Mouse (Mus musculus) retina, embryonic 14.5 days (tissue): ENCODE data around the gene Zdhhc14.

ENCODE experiments used
- DNase-seq: peaks from one replicate; pipeline ENCODE4 v3.0.0-alpha.2; 2015; ENCODE audit warnings: low spot score

Zdhhc14 gene

GRCm38 (mm10) chr17:5554573-5554972, 62.2 kb downstream of the Zdhhc14 start:
- DNase-seq = no peak

DNA sequence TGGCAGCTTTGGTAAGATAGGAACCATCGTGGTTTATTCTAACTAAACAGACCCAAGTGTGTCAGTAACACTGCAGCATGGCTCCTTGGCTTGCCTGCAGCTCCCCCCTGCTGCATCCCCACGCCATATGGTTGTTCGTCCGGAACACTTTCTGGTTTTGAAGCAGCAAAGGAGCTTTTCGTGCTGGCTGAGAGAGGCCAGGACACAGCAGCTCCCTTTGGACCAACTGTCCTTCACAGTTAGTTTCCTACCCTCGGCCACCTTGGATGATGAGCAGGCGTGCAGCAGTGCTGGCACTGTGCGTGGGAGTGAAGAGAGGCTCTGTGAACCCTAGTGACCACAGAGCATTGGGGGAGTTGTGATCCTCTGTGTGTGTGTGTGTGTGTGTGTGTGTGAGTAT, 64.2 kb downstream of the Zdhhc14 start:
- no peak for DNase-seq

- no peak for DNase-seq
Measured at GRCm38 (mm10) chr17:5560212-5560611, 67.9 kb downstream of the Zdhhc14 start.

DNA sequence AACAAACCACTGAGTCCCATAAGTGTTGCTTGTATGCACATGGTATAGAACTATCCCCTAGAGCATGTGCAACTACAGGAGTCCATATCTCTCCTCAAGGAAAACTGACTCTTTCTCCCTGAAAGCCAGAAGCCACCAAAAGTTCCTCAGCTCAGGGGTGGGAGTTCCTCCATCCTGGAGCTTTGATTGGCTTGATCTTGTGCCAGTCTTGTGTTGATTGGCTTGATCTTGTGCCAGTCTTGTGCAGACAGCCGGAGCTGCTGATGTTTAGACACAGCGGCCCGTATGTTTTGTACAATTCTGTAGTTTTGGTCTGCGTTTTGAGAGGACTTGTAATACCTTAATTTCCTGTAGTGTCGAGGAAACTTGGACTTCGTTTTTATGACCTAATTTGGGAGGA, 70.8 kb downstream of the Zdhhc14 start:
- no peak for DNase-seq

DNA sequence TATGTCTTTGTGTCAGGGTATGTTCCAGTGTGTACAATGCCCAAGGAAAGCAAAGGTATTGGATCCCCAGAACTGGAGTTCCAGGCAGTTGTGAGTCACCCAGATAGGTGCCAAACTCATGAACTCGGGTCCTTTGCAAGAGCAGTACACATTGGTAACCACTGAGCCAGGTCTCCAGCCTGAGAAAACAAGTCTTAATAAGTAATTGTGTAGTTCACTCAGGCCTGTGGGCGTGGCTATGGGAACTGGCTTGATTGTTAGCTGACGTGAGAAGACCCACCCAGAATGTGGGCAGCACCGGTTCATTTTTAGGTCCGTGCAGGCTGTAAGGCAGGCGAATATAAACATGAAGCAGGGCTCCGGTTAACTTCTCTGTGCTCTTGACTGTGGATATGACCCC, 73.6 kb downstream of the Zdhhc14 start:
- no peak for DNase-seq

GRCm38 (mm10) chr17:5567943-5568342, 75.6 kb downstream of the Zdhhc14 start:
- DNase-seq = no peak

- DNase-seq = no peak
Measured at GRCm38 (mm10) chr17:5569131-5570030, 77.0 kb downstream of the Zdhhc14 start.

GRCm38 (mm10) chr17:5572096-5572730, 79.9 kb downstream of the Zdhhc14 start:
- DNase-seq = no peak

GRCm38 (mm10) chr17:5572745-5573420, 80.5 kb downstream of the Zdhhc14 start:
- no peak for DNase-seq

GRCm38 (mm10) chr17:5574672-5575071, 82.3 kb downstream of the Zdhhc14 start:
- DNase-seq = no peak

DNA sequence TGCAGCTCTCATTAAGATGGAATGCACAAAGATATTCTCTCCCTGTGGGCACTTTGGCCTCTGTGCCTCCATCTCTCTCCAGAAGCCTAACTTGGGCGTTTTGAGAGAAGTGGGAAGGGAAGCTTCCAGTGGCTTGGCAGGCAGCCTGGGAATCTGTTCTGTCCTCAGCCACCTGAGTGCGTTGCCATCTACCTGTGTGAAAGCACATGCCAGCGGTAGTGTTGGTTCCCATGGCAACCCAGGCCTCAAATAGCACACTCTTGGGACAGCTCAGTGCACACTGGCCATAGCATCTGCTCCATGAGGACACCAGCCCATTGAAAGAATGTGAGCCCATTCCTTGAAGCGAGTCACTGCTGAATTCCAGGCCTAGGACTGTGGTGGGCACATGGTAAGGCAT, 83.2 kb downstream of the Zdhhc14 start:
- no peak for DNase-seq

GRCm38 (mm10) chr17:5582232-5582631, 89.9 kb downstream of the Zdhhc14 start:
- DNase-seq = no peak

DNA sequence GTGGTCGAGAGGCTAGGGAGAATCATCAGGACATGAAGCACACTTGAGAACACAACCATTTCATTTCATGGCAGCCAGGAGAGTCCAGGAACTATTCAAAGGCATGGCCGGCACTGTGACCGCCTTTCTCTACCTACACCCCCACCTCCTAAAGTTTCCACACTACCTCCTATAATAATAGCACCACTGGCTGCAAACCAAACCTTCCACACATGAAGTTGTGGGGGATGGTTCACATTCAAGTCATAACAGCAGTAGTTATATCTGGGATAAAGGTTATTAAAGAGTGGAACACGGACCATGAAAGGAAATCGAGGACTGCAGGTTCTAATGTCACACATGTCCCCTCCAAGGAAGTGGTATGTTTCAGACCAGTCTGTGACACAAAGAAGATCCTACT, 90.6 kb downstream of the Zdhhc14 start:
- DNase-seq = no peak

- peak; percentile 10 for DNase-seq
Measured at GRCm38 (mm10) chr17:5583472-5584145, 91.3 kb downstream of the Zdhhc14 start.

DNA sequence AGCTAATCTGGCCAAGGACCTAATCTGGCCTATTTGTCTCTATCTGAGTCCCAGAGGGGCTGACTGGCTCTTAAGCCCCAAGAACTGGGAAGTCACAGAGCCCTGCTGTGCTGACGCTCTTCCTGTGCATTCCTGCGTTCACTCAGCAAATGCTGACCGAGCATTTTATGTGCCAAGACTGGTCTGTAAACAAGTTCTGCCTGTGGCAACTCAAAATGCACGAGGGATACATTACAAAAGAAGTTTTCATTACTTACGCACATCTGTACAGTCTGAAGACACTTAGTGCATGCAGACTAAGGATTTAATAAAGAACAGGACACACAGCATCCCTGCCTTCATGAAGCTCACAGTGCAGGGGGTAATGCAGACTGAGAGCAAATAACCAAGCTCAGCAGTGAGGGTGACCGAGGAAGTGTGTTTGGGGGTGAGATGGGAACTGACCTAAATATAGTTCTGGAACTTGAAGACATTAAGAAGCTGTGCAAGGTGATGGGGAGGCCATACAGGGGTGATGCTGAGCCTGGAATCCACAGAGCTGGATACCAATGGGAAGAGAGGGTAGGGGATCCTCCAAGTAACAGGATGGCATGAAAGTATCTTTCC, 99.3 kb downstream of the Zdhhc14 start:
- no peak for DNase-seq

- no peak for DNase-seq
Measured at GRCm38 (mm10) chr17:5593071-5593470, 100.7 kb downstream of the Zdhhc14 start.

DNA sequence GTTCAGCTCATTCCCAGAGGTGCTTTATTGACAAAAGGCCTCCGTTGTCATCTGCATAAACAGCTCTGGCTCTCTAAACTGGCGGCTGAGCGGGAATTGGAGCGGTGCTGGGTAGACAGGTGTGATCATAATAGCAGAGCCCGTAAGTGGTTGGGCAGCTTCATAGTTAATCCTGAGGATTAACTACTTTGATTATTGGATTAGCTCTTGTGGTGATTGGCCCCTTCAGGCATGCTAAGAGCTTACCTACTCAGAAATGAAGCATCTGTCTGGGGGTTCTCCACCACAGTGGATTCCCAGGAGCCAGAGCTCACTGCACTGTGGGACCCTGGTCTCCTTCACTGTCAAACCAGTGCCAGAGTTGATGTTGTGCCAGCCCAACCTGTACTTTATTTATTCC, 102.7 kb downstream of the Zdhhc14 start:
- peak; percentile 34 for DNase-seq

DNA sequence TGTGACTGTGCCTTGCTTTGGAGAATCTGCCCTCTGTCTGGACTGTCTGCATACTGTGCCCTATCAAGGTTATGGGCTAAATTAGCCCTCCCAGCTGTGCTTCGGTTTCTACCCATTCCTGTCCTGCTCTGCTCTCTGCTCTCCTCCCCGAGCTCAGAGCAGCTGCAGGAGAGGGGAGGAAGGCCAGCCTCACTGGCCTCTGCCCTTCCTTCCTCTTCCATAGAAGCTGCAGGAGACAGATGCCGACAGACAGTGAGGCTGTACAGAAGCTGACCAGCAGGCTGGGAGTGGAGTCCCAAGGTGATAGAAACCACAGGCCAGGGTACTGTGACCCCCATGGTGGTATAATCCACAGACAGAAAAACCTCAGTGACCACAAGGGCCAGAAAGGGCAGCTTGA, 104.1 kb downstream of the Zdhhc14 start:
- no peak for DNase-seq

DNA sequence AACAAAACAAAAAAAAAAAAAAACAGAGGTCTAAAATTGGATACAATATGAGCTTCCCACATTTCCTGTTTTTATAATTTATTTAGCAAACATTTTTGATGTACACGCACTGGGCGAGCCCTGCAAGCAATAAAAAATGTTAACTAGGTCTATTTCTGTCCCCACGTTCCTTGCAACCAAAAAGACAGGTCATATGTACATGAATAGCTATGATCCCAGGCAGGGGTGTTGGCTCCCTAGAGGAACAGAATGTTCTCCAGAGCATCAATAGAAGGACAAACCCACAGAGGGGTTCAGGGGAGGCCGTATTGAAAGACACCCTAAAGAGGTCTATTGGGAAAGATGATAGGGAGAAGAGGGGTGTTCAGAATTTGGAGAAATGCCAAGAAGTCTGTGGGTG, 106.6 kb downstream of the Zdhhc14 start:
- no peak for DNase-seq

- DNase-seq = no peak
Measured at GRCm38 (mm10) chr17:5600505-5601027, 108.2 kb downstream of the Zdhhc14 start.

DNA sequence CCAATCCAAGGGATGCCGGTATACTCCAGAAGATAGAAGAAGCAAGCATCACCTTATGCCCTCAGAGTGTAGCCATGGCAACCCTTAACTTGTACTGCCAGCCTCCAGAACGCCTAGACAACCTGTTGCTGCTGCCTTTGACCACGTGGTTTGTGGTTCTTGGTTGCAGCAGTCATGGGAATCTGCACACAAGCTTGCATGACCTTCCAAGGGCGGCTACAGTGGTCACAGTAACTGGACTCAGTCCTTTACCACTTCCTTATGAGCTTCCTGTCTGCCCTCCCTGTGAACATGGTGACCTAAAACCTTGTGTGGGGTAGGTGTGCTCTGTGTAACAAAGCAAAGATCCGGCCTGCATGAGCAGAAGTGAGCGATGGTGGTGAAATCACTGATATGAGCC, 109.6 kb downstream of the Zdhhc14 start:
- DNase-seq = no peak

- DNase-seq = no peak
Measured at GRCm38 (mm10) chr17:5606151-5606591, 113.8 kb downstream of the Zdhhc14 start.
